Comparison of ENCODE assay signal across 25 mouse cellular contexts in the genomic region with DNA sequence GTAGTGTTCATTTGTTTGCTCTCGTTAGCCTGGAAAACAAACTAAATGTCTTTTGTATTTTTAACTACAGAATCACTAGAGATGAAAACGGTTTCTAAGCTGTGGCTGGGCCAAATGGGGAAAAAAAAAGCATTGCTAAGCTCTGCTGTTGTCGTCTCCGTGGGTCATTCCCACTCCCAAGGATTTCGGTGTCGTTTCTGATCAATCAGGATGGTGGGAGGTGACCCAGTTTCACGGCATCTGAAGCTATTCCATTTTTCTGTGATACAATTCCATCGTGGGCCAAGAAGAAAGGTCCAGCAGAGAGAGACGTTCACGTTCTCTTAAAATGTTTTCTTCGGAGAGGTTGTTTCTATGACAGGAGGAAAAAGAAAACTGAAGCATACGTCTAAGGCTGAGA.
"Had no signal": no experiment of that assay in that cellular context is flagged by ENCODE, and none has a peak within 500 bp of the region (broad histone marks: within the 10 kb centered on the region; RNA-seq: fewer than 3 reads in every experiment).

No protein-coding gene starts in this region.

- DNase-seq: left cerebral cortex, postnatal 4 days; liver; liver, embryonic 13.5 days; liver, postnatal 0 days; lung, adult 18-20 months; lung, embryonic 14.5 days; lung, postnatal 10 days; lung, postnatal 14 days; lung, postnatal 36 days; lung, postnatal 4 days; midbrain, embryonic 14.5 days had no signal

- H3K4me3 ChIP-seq: left cerebral cortex, adult 2 months; limb, embryonic 10.5 days; limb, embryonic 12.5 days; limb, embryonic 13.5 days; limb, embryonic 15.5 days; liver, embryonic 12.5 days; liver, embryonic 13.5 days; liver, embryonic 15.5 days; lung, embryonic 15.5 days; megakaryocyte, embryonic 14.5 days; midbrain, embryonic 10.5 days; midbrain, embryonic 12.5 days; midbrain, embryonic 13.5 days; midbrain, embryonic 15.5 days; myocyte had no signal

- H3K4me1 ChIP-seq: limb, embryonic 10.5 days; limb, embryonic 12.5 days; limb, embryonic 13.5 days; limb, embryonic 15.5 days; liver, embryonic 12.5 days; liver, embryonic 13.5 days; liver, embryonic 15.5 days; lung, embryonic 15.5 days; megakaryocyte, embryonic 14.5 days; midbrain, embryonic 12.5 days; midbrain, embryonic 13.5 days; midbrain, embryonic 15.5 days had no signal
